Mouse (Mus musculus): ENCODE data around the gene Rab27a.

DNA sequence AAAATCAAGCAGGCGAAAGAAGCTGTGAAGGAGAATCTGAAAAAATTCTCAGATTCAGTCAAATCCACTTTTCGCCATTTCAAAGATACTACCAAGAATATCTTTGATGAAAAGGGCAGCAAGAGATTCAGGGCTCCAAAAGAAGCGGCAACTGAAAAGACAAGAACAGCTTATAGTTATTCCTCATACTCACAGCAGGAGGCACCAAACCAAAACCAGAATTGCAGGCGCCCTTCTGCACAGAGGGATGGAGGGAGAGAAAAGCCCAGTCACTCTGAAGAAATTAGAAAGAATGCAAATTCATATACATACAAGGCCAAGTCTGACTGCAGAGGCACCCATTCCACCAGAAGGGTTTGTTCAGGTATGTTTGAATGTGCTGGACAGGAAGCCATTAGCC, 32.0 kb upstream of the Rab27a start:
- TF ChIP-seq POLR2A (IDR thresholded peaks at IDR 0.05; ENCODE audit: insufficient read depth, low read depth, low read length) = no peak
- peak; percentile 15; the same call in 1 of the 2 replicates for TF ChIP-seq CTCF (IDR thresholded peaks at IDR 0.05)

Measured in heart, adult 2 months (tissue).